Mouse (Mus musculus) heart, adult 18-20 months (tissue): Measurements from ENCODE around the gene Bckdha. TPM values are rescaled to one million over a fixed set of nuclear protein-coding genes. Genes with fewer than 3 reads are reported as not detected.

Experiments used
- DNase-seq, 2 experiments: peaks; one replicate each; pipeline ENCODE4 v3.0.0; 2021 to 2022; ENCODE audit warnings: mixed read lengths in 1 of 2
- total RNA-seq, 2 experiments: library from RNA; stranded (reverse); gene quantifications; 2 replicates each; pipeline ENCODE4 v1.2.3; 2021

The Bckdha gene
- total RNA-seq, 2 experiments from 2014 or later, result 285 to 287 TPM

DNA sequence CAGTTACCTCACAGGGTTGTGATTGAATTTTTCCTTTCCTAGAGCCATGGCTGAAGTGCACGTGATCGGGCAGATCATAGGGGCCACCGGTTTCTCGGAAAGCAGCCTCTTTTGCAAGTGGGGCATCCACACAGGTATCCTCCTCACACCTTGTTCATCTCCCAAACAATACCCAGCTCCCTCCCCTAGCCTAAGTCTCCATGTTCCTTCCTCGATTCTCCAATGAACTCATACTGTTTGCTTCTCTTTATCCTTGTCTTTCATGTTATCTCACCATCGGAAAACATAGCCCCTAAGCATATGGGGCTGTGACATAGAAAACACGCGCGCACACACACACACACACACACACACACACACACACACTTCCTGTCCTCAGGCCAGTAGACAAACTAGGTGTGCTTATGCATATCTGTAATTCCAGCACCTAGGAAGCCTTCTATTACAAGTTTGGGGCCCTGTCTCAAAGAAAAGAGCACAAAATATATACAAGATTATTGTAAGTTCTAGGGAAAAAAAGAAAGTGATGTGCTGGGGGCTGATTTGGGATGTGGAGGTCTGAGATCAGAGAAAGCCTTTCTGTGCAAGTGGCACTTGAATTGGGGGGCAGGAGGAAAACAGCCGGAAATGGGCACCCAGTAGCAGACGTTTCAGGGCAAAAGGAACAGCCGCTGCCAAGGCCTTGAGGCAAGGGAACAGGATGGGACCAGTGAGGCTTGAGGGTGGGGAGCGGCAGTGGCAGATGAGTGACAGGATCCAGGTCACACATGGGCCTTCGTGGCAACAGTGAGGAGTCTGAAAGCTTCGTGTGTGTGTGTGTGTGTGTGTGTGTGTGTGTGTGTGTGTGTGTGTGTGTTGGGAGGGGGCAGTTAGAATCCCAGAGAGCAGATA is 22.8 kb upstream of the Bckdha start:
- no peak for DNase-seq

DNA sequence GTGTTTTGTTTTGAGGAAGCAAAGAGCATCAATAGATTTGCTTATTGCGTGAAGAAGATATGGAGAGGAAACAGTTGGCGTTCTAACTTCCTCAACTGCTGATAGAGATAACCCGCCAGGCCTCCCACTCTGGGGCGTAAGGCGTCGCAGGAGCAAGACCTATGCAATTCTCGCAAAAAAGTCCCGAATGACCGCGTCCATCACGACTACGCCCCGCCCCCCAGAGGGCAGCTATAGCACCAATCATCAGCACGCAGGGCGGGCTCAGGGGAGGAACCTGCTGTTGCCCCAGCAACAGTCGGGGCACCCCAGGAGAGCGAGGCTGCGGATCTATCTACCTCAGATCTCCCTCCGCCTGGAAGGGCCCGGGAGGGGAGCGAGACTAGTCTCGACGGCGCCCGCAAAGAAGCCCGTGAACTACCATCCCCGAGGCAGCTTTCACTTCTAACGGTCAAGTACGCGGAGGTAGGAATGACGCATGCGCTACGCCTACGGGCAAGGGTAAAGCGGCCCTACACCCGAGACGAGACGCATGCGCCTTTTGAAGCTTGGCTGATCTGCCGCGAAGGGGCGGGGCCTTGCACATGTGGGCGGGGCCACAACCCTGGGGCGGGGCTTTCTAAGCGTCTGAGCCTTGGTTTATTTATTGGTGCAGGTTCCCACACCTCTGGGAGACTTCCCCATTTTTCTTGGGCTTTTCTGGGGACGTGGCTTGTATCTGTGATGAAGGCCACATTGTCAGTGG is 21.9 kb upstream of the Bckdha start, which contains the start of gene B9d2:
Gene B9d2, plus strand, starts transcription at position 267 of the 745 bp plus-strand sequence.
- DNase-seq, result peak; percentile 97 to 98

DNA sequence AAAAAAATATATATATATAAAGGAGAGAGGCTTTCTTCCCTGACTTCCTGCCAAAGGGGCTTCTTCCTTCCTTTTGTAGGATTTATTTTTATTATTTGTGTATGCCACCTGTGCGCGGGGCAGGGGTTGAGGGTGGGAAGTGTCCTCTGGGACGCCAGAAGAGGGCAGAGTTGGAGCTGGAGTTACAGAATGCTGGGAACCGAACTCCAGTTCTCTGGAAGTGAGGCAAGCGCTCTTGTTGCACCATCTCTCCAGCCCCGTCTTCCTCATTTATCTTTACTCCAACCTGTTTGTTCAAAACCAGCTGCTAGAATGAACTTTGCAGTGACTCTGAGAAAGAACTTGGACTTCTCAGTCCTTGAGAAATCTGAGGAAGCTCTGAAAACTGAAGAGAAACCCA is 21.2 kb upstream of the Bckdha start:
- peak; percentile 29 to 39 for DNase-seq

DNA sequence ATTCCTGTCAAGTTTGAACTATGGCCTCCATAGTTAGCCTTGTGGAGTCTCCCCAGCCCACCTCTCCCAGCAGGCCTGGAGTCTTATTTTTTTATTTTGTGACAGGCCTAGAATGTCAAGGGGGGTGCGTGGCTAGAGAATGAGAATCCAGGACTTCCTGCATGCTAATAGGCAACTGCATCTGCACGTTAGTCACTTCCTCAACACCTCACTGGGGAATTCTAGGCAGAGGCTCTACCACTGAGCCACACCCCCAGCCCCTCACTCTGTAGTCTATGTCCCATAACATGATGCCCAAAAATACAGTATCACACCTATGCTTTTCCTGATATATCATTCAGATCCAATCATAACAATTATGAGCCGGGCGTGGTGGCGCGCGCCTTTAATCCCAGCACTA is 18.2 kb upstream of the Bckdha start:
- DNase-seq, result no peak

DNA sequence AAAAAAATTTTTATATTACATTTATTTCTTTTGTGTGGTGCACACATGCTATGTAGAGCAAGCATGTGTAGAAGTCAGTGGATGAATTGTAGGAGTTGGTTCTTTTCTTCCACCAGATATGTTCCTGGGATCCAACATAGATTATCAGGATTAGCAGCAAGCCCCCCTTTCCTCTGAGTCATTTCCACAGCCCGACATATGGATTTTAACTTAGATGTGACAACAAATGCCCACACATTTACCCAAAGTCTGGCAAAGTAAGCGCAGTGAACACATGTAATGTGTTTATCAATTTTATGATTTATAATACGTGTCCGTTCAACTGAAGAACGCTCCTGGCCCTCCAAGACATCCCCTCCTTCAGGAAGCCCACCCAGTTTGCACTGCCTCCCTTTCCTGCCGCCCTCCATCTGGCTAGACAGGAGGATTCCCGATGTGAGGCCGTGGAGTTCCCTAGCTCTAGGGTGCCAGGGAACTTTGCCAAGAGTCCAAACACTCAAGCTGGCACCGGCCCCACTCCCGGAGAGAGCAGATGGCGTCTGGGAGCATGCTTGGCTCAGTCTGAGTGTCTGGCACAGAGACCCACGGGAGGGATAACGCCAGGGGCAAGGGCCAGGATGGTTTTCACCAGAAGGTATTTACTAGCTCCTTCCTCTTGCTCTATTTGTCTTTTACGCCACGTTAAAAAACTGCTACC is 17.5 kb upstream of the Bckdha start:
- peak; percentile 88 to 90 for DNase-seq

DNA sequence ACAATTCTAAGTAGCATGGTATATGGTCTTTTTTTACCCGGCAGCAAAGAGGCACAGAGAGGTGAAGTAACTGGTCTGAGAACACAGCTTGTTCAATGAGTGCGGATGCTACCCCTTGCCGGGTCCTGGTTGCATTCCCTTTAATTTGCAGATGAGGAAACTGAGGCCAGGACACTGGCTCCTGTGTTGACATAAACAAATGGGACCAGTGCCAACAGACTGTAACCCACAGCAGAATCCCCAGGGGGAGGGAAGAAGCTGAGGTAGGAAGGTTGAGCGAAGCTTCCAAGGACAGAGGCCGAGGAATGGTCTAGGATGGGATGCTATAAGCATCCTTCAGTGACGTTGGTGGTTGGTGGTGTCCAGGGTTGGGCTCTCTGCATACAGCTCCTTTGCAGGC is 16.6 kb upstream of the Bckdha start:
- no peak for DNase-seq

DNA sequence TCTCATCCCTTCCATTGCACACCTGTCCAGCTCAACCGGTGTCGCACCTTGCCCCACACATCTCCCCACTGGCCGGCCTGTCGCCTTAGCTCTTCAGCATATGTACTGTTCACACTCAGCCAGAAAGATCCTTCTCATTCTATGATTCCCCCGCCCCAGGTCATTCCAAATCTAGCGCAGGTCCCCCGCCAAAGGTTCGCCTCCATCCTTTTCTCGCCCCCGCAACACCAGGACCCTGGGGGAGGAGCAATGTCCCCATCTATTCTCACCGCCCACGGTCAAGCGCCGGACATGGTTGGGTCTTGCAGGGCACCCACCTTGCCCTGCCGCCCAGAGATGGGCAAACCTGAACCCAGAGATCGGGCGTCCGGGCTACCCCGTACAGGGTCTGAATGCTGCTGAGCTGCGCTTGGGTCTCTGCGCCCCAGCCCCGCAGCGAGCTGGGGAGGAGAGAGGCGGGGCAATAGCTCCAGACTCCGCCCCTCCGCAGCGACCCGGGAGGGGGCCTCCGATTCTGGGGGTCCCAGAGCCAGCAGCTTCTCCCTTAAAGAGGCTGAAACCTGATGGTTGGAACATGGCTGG is 16.0 kb upstream of the Bckdha start, which contains the start of gene Tmem91:
Gene Tmem91, minus strand, starts transcription at position 448 of the 582 bp plus-strand sequence.
- DNase-seq, result no peak

DNA sequence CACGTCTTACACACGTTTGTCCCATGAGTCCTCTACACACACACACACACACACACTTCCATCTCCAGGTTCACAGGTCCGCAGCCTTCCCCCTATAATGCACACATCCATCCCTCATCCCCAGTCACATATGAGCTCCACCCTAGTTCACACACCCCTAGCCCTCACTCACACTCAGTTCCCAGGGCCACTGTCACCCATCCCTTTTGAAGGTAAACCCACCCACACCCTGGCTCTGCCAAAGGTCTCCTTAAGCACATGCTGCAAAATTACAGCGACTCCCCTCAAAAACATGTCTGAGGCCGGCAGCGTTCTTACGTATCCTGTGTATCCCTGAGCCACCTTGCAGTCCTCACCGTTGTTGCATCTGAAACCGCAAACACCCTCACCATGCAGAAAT is 15.5 kb upstream of the Bckdha start:
- DNase-seq, result no peak

DNA sequence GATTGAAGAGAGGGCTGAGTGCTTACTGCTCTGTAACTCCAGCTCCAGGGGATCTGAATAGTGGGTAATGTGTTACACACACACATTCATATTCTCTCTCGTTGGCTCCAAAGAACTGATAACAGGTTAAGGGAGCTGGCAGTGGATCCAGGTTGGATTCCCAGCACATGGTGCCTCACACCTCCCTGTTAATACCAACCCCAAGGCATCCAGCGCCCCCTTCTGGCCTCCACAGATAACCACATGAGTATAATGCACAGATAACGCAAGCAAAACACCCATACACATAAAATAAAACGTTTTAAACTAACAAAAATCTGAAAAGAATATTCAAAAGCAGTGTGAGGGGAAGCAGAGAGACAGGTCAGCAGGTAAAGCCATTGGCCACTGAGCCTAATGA is 13.7 kb upstream of the Bckdha start:
- no peak for DNase-seq

DNA sequence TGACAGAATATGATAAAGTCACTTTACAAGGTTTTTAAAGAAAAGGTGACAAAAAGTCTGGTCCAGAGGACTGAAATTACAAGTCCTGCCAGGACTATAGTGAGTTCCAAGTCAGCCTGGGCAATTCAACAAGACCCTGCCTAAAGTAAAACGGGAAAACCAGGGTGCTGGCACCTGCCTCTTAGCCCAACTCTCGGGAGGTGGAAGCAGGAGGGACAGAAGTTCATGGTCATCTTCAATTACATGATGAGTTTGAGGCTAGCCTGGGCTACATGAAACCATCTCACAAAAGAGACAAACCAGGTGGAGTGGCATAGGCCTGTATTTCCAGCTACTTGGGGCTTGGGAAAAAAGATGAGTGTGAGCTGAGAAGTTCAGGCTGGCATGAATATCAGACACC is 12.9 kb upstream of the Bckdha start:
- DNase-seq, result no peak

DNA sequence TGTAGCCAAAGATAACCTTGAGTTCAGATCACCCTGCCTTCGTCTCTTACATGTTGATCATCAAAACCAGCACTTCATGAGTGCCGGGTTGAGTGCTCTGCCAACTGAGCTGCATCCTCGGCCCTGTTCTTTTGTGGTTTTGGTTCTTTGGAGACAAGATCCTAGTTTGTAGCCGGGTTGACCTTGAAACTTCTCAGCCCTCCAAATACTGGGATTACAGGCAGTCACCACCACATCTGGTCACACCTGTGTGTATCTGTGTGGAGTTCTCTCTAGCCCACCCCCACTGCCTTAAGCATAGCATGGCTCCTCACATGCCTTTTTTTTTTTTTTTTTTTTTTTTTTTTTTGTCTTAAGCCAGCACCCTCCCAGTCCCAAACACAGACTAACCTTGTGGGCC is 11.3 kb upstream of the Bckdha start:
- no peak for DNase-seq

DNA sequence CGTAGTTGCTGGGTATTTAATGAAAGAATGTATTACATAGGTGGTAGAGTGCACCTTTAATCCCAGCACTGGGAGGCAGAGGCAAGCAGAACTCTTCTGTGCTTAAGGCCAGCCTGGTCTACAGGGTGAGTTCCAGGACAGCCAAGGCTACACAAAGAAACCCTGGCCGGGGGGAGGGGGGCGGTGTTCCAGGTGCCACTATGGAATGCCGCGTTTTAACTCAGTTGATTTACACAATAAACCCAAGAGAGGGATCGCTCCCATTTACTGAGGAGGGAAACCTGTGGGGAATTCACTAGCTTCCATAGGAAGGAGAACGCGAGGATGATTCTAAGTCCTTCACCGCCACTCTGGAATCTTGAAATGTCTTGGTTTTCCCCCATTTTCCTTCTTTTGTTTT is 10.8 kb upstream of the Bckdha start:
- DNase-seq, result no peak

DNA sequence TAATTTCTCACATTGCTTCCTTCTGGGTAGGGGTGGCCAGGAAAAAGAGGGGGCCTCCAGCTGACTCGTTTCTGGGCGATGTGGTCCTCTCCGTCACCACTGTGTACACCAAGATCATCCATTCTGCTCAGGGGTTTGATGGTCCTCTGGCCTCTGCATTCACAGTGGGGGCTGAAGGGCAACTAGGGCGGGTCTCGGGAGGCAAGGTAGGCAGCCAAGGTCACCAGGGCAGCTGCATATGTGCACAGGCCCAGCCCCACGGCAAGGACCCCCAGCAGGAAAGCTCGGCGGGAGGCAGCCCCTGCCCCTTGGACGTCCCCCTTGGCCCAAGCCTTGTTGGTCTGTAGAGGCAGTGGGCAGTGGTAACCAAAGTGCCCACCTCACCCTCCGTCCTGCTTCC is 10.4 kb upstream of the Bckdha start:
- DNase-seq, result no peak

DNA sequence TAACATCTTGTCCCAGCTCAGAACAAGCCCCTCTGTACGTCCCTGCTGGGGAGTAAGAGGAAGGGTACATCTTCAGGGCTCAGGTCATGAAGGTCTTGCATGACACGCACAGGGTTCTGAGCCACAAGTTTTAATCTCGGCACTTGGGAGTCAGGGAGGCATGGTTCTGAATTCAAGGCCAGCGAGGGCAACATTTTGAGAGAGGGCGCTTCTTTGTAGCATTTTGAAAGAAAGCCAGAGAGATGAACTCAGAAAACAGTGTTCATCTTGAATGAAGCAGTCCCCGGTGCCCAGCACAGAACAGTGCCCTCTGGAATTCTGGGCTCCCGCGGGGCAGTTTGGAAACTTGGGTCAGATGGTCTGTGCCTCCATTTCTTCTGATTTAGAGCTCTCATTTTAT is 7.6 kb upstream of the Bckdha start:
- DNase-seq, result no peak

DNA sequence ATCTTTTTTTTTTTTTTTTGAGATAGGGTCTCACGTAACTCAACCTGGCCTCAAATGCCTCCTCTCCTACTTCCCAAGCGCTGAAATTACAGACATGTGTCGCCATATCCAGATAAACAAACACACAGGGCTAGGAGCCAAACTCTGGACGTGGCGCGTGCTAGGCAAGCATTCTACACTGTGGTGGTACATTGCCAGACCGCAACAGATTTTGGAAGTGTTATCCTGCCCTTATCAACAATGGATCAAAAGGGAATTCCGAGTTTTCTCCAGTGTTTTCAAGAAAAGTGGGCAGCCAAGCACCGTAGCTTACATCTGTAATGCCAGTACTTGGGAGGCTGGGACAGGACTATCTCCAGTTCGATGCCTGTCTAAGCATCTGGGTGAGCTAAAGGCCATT is 996 bp downstream of the Bckdha start:
- DNase-seq, result no peak

DNA sequence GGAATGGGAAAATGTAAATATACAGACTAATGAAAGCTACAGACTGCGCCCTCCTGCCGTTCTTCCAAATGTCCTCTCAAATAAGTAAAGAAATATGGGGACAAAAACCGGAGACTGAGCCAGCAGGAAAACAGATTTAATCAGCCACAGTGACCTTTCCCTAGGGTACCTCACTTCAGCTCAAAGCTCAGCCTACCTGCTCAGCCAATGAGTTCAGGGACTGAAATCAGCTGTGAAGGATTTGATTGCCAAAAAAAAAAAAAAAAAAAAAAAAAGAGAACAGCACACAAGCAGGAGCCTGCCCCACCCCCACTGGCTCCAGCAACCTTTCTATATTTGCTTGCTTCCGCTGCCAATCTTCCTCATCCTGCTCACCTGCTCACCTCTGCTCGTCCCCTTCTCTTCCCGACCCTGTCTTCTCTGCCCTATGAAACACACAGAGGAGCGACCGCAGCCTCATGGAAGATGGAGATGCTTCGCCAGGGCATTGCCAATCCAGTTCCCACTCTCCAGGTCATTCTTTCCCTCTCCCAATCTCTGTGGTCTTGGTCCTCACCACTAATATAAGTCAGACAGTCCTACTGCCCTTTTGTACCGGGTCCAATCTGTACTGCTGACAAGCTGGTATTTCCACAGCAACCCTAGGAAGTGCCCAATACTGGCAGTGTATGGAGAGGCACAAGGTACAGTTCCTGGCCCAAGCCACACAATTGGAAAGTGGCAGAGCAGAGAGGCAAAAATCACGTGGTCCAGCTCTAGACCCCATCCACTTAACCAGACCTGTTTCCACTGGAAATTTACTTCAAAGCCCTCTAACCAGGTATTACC is 3.0 kb downstream of the Bckdha start:
- peak in 1 of 2 experiments; percentile 54 for DNase-seq

DNA sequence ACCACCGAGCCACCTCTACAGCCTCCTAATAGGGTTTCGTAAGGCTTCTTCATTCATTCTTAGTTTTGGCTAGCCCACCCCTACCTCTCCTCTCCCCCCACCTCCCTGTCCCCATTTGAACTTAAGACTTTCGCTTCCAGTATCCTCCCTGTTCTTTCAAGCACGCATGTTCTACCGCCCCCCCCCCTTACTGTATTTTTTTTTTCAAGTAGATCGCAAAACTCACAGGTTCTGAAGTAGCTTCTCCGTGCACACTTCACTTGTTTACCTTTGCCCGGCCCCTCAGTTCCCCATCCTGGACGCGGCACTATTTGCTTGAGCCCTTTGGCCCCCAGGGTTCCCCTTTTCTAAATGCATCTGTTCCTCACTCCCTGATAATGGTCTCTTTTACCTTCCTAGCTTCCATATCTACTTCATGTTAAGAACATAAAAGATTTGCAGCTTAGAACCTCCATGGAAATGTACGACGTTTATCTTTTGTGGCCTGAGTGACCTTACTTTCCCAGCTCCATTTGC is 6.5 kb downstream of the Bckdha start:
- no peak for DNase-seq

DNA sequence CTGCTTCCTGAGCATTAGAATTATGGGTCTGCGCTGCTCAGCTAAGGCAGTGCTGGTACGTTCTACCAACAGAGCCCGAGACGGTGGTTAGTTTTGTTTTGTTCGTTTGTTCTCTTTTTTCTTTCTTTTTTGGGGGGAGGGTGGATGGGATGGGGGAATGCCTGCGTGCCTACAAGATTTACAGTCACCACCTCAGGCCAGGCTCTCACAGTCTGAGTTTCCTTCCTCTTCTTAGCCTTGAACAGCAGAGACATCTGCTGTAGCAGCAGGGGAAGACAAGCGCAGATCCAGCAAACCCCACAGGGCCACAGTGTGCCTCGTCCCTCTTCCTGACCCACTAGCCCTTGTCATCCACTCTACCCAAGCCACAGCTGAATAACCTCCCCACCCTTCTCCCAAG is 7.5 kb downstream of the Bckdha start:
- DNase-seq, result peak in 1 of 2 experiments; percentile 42

DNA sequence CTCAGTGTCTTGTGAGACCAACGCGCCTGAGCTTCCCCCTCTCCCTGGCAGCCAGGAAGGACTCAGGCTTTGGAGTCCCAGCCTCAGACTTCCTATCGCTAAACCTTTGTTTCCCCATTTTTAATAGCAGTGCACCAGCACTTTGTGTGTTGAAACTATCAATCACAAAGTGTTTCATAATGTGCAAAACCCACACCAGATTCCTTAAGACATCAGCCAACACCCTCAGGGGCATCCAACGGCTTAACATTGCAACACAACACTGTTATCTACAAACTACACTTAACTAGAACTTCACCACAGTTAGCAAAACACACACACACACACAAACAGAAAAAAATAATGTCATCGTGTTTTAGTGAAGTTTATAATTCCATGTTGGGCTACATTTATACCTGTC is 8.9 kb downstream of the Bckdha start:
- no peak for DNase-seq

DNA sequence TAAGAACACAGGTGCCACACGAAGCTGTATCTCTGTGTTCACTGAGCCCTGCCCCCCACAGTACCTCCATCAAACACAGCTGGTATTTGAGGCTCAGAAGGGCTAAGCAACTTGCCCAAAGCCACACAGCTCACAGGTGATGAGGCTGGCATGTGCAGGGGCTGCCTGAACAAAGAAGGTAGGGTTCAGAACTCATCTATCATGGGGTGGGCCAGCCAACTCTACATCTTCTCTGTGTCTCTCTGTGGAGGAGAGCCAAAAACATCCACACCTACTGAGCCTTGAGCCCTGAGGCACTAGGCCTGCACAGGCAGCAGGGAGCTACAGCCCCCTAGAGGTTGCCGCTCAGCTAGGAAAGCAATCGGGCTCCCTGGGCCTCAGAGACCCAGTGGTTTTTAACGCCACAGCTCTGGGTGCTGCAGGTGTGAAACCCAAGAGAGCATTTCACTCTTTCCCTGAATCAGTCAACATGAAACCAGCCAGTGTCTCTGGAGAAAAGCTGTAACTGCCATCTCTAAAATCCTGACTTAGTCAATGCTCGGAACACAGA is 11.1 kb downstream of the Bckdha start:
- DNase-seq, result no peak

DNA sequence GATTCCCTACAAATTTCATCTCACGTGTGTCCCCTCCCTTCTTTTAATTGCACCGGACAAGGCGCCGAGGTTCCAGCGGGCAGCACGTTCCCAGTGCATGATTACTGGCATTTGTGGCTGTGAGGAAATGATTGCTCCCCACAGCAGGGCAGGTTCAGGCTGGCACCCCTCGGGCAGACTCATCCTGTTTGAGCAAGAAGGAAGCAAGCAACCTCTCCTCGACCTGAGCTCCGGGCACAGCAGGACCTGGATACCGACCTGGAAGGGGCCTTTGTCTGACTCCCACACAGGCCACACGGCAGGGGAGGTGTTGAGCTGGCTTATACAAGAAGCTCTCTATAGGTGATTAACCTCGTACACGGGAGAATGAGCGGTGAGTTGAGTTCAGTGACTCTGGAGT is 13.7 kb downstream of the Bckdha start:
- DNase-seq, result no peak
